Mouse (Mus musculus) macrophage (primary cell): Measurements from ENCODE around the gene Pkhd1. TPM values are rescaled to one million over a fixed set of nuclear protein-coding genes. Genes with fewer than 3 reads are reported as not detected.
"Not testable (repeated sequence)": the region's sequence is repeated elsewhere in the genome, so short reads cannot be mapped to it uniquely, and the experiment has no call there.

ENCODE experiments used
- H3K27ac ChIP-seq: fragments of 350-480 bp; formaldehyde crosslinking; 2 replicates; pipeline ENCODE4 v1.9.0; 2021
- H3K36me3 ChIP-seq: fragments of 350-480 bp; formaldehyde crosslinking; 2 replicates; pipeline ENCODE4 v1.9.0; 2021; ENCODE audit errors: inconsistent target
- H3K4me3 ChIP-seq: fragments of 350-480 bp; formaldehyde crosslinking; 2 replicates; pipeline ENCODE4 v1.9.0; 2021; ENCODE audit errors: inconsistent target
- H3K79me2 ChIP-seq: fragments of 350-480 bp; formaldehyde crosslinking; 2 replicates; pipeline ENCODE4 v1.9.0; 2021; ENCODE audit errors: inconsistent target
- WGBS: methylation state at CpG from one replicate; pipeline ENCODE4 v1.1.7; 2026; ENCODE audit warnings: inconsistent platforms; ENCODE audit not compliant: missing documents; 5-methylcytosine and 5-hydroxymethylcytosine counted together
- polyA plus RNA-seq: library from polyadenylated mRNA; stranded (reverse); fragments of 250-400 nt; gene quantifications from 3 replicates; pipeline ENCODE4 v1.2.4, GENCODE M21; 2018; ENCODE audit warnings: inconsistent platforms

The Pkhd1 gene
- polyA plus RNA-seq, 1 experiment from 2014 or later, result not detected

DNA sequence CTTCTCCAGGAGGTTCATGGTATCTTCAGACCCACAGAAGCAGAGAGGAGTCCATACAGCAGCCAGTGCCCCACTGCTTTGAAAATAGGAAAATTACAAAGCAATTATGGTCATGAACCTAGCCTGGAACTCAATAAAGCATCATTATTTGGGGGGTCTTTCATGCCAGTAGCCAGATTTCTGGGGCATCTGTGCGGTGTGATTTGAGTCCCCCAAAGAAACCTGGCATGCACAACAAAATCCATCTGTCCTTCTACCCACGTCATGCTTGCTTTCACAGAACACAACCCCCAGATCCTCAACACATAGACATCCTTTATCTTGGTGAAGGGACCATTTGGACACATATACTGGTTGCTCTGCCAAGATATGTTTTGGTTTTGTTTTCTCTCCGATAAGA lies 316.2 kb downstream of the Pkhd1 start:
- no peak overlapping the region for H3K4me3 ChIP-seq
- H3K79me2 ChIP-seq, result no peaks in the 10 kb centered on the region
- no peak overlapping the region for H3K27ac ChIP-seq
- no peaks in the 10 kb centered on the region for H3K36me3 ChIP-seq
- 88% methylated on average over 3 of the region's 3 CpGs for WGBS

- Histone ChIP-seq H3K27ac (no peak overlapping the region), H3K79me2 (no peaks in the 10 kb centered on the region), H3K4me3 (no peak overlapping the region), H3K36me3 (no peaks in the 10 kb centered on the region)
- WGBS, result 76% methylated on average over 1 of the region's 1 CpGs
Observed at GRCm38 (mm10) chr1:20288696-20289095, 329.2 kb downstream of the Pkhd1 start.

DNA sequence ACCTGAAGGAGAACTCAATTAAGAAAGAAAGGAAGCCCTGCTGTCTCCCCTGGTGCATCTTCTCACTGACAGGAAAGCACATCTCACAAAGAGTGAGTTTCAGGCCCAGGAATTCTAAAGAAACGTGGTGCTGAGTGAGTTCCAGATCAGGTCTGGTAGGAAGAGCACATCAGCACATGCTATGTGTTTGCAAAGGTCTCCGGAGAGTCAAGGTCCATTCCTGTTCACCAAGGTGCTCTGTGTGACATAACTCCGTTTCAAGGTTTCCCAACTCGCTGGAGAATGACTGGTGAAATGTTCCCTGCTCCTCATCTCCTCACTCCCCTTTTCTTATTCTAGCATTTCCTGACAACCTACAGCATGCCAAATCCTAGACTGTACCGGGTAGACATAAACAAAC lies 357.5 kb downstream of the Pkhd1 start:
- H3K36me3 ChIP-seq, result no peaks in the 10 kb centered on the region
- WGBS, result 52% methylated on average over 5 of the region's 5 CpGs
- H3K4me3 ChIP-seq, result no peak overlapping the region
- H3K79me2 ChIP-seq, result no peaks in the 10 kb centered on the region
- no peak overlapping the region for H3K27ac ChIP-seq

GRCm38 (mm10) chr1:20248169-20248568 lies 369.7 kb downstream of the Pkhd1 start:
- WGBS, result 72% methylated on average over 2 of the region's 2 CpGs
- Histone ChIP-seq H3K27ac (no peak overlapping the region), H3K36me3 (no peaks in the 10 kb centered on the region), H3K4me3 (no peak overlapping the region), H3K79me2 (no peaks in the 10 kb centered on the region)

- 77% methylated on average over 1 of the region's 1 CpGs for WGBS
Observed at GRCm38 (mm10) chr1:20216681-20217080, 401.2 kb downstream of the Pkhd1 start.

DNA sequence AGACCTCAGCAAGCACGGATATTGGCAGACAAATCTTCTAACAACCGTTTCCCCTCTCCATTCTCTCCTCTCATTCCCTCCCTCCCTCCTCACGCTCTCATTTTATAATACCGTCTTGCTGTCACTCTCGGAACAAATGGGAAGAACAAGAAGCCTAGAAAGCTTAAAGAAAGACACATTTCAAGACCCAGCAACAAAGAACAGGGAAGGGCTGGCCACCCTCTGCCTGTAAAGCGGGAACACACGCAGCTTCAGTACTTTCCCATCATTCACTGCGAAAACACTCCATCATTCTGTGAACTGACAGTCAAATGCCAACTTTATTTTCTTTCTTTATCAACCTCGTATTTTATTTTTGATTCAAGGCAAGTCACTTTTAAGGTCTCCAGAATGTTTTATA lies 427.4 kb downstream of the Pkhd1 start:
- H3K79me2 ChIP-seq, result no peaks in the 10 kb centered on the region
- 62% methylated on average over 9 of the region's 9 CpGs for WGBS
- H3K4me3 ChIP-seq, result no peak overlapping the region
- no peaks in the 10 kb centered on the region for H3K36me3 ChIP-seq
- no peak overlapping the region for H3K27ac ChIP-seq

More at GRCm38 (mm10) chr1:20216681-20217080, 401.2 kb downstream of the Pkhd1 start:
- H3K27ac ChIP-seq, result no peak overlapping the region
- H3K4me3 ChIP-seq, result no peak overlapping the region
- H3K79me2 ChIP-seq, result no peaks in the 10 kb centered on the region
- H3K36me3 ChIP-seq, result no peaks in the 10 kb centered on the region

DNA sequence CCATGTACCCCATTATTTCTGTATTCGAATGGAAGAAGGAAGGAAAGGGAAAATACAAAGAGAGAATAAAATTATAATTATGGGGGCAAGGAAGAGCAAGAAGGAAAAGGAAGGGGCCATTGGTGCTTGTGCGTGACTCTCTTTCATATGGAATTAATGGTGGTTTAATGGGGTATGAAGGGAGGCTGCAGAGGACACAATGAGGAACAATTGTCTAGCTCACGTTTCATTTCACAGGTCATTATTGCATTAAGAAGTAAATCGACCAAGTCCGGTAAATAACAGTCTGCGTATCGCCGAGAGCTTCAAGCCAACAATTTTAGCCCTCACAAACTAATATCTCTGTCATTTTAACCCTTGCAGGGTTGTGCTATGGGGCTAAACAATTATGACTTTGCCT lies 437.7 kb downstream of the Pkhd1 start:
- H3K27ac ChIP-seq, result no peak overlapping the region
- H3K79me2 ChIP-seq, result no peaks in the 10 kb centered on the region
- 86% methylated on average over 8 of the region's 8 CpGs for WGBS
- H3K4me3 ChIP-seq, result no peak overlapping the region
- H3K36me3 ChIP-seq, result no peaks in the 10 kb centered on the region

DNA sequence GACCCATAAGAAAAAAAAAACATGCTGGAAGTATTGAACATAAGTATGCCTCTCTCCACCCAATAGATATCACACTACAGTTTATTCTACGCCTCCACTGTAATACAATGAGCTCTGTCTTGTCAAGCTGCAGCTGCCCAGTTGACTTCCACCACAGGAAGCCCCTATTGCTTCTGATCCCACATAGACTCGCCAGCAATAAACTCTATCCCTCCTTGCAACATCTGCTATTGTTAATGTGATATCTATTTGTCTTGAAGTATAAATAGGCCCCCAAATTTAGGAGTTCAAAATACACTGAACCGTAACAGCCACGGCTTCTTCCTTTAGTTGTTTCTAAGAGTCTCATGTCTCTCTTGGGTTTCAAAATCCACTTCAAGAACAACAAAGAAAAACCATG lies 446.7 kb downstream of the Pkhd1 start:
- no peak overlapping the region for H3K27ac ChIP-seq
- WGBS, result 68% methylated on average over 4 of the region's 4 CpGs
- H3K79me2 ChIP-seq, result no peaks in the 10 kb centered on the region
- no peaks in the 10 kb centered on the region for H3K36me3 ChIP-seq
- no peak overlapping the region for H3K4me3 ChIP-seq

DNA sequence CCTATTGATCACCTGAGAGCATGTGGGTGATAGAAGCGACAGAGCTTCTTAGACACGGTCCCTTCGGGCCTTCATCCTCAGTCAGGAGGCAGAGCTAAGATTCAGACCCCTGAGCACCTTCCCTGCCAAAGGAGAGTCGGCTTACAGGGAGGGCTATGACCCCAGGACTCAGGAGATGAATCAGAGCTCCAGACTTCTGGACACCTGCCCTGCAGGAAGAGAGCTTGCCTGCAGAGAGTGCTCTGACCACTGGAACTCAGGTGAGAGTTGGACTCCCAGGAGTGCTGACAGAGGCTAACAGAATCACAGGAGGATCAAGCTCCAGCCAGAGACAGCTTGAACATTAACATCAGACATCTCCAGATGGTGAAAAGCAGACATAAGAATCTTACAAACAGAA lies 467.2 kb downstream of the Pkhd1 start:
- not testable (repeated sequence) for H3K79me2 ChIP-seq, H3K4me3 ChIP-seq, H3K36me3 ChIP-seq, H3K27ac ChIP-seq
- 67% methylated on average over 4 of the region's 4 CpGs for WGBS

DNA sequence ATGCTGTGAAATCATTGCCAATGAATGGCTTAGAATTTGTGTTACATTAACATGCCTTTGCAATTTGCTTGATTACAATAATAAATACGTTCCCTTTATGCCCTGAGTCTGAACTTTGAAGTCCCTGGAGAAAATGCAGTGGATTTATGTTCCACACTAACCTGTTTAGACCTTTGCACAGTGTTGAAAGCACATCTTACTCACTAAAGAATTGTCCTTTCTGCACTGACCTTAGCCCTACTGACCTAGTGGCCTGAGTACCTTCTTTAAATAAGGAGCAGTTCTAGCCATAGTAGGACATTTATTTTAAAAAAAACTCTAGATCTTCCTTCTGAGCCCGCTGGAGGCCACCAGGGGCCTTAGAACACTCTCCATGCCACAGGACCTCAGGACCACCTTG lies 467.8 kb downstream of the Pkhd1 start:
- H3K79me2 ChIP-seq, result no peaks in the 10 kb centered on the region
- H3K36me3 ChIP-seq, result no peaks in the 10 kb centered on the region
- no peak overlapping the region for H3K4me3 ChIP-seq
- 62% methylated on average over 2 of the region's 2 CpGs for WGBS
- H3K27ac ChIP-seq, result no peak overlapping the region

DNA sequence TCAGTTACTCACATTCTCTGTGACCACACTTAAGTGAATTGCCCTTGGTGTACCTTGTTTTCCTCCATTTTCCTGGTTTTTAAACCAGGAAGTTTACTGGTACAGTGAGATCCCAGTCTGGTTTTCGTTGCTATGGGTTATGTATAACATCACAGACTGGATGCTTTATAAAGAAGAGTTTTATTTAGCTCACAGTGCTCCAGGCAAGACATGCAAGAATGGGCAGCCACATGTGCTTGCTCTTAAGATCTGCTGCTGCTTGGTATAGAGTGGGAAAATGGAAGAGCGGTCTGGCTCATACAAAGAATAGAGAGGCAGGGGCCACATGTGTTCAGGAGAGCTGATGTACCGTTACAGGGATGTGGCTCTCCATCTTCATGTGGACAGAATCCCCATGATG lies 481.7 kb downstream of the Pkhd1 start:
- 70% methylated on average over 3 of the region's 3 CpGs for WGBS
- Histone ChIP-seq H3K4me3 (no peak overlapping the region), H3K79me2 (no peaks in the 10 kb centered on the region), H3K27ac (no peak overlapping the region), H3K36me3 (no peaks in the 10 kb centered on the region)

DNA sequence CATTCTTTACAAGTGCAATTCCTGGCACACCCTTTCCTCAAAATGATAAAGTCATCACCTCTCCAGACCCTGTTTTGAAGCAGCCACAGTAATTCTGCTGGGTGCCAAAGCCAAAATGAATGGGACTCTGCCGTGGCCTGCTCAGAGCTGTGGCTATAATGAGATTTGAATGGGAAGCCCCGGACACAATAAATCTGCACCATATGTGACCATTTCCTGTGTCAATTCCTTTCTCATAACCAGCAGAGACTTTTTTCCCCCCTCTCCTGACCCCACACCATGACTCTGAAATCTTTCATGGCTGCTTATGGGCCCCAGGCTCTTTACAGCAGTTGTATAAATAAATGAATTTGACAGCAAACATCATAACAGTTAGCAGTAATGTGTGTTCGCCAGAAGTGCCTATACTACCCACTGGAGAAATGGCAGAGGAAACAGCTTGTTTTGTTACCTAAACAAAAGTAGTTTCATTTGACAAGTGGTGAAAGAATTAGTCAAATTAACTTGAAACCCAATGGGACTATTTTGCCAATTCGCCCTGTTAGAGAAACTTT lies 482.7 kb downstream of the Pkhd1 start:
- Histone ChIP-seq H3K27ac (no peak overlapping the region), H3K79me2 (no peaks in the 10 kb centered on the region), H3K4me3 (no peak overlapping the region), H3K36me3 (no peaks in the 10 kb centered on the region)
- WGBS, result 53% methylated on average over 4 of the region's 4 CpGs

DNA sequence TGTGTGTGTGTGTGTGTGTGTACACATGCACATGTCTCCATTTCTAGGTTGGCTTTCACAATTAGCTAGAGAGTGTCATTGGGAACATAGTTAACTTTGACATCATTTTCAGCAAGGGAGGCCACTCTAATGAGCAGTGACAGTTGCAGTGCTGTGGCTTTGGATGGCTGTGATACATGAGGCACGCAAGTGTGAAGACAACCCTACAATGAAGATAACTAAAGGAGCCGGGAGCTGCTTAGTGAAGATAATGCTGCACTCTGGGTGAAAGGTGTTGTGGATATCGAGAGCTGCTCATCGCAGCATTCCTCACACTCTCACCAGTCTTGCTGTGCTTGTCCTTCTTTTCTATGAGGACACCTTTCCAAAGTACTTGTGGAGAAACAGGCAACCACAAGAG lies 484.2 kb downstream of the Pkhd1 start:
- whole genome bisulfite sequencing, result 93% methylated on average over 4 of the region's 4 CpGs
- no peak overlapping the region for H3K4me3 ChIP-seq

DNA sequence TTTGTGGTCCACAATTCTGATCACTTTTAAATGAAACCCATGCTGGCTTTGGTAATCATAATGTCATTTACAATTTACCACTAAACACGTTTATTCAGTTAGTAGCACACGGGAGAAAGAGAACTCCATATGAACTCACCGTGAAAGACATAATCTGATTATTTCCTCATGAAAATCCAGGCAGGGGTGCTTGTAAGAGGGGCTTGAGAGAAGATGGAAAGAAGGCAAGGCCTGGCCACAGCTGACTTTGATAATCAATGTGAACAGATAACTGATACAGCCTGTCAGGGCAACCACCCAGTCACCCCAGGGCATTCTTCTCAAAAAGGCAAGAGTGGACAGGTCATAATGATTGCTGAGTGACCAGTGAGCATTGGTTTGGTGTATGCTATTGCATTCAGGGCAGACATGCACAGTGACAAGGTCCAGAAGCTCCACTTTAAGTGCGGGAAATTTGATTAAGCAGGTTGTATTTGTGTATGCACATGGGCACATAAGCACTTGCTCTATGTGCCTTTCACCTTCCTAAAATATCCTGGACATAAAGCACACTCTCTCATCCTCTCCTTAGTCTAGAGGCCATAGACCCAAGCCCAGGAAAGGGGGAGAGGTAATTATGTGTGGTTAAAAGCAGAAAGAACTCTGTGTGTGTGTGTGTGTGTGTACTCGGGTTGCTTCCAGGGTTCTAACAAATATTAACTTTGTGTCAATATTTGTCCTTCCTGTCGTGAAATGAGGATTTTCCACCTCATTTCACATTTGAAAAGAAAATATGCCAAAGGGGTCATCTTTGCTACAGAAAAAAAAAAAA lies 485.9 kb downstream of the Pkhd1 start:
- WGBS, result 86% methylated on average over 6 of the region's 6 CpGs
- H3K27ac ChIP-seq, result no peak overlapping the region
- no peaks in the 10 kb centered on the region for H3K36me3 ChIP-seq
- no peaks in the 10 kb centered on the region for H3K79me2 ChIP-seq
- no peak overlapping the region for H3K4me3 ChIP-seq

More for the DNA sequence above, 484.2 kb downstream of the Pkhd1 start:
- no peaks in the 10 kb centered on the region for H3K79me2 ChIP-seq
- H3K36me3 ChIP-seq, result no peaks in the 10 kb centered on the region
- no peak overlapping the region for H3K27ac ChIP-seq

- Histone ChIP-seq H3K79me2 (no peaks in the 10 kb centered on the region), H3K4me3 (no peak overlapping the region), H3K27ac (no peak overlapping the region), H3K36me3 (no peaks in the 10 kb centered on the region)
- WGBS, result 67% methylated on average over 1 of the region's 1 CpGs
Observed at GRCm38 (mm10) chr1:20117331-20117730, 500.5 kb downstream of the Pkhd1 start.
